Mouse (Mus musculus) brain, embryonic 18.5 days (tissue): ENCODE data around the gene Emc6.

ENCODE experiments used
- DNase-seq: peaks from one replicate; pipeline ENCODE4 v3.0.0-alpha.2; 2012; ENCODE audit warnings: low read depth, low spot score

Emc6 gene

GRCm38 (mm10) chr11:73176608-73177508 is at the start of gene Emc6, which contains the start of gene Tax1bp3:
Gene Emc6, minus strand, starts transcription at chr11:73177037.
Gene Tax1bp3, plus strand, starts transcription at chr11:73177083.
- DNase-seq, result peak; percentile 96

DNA sequence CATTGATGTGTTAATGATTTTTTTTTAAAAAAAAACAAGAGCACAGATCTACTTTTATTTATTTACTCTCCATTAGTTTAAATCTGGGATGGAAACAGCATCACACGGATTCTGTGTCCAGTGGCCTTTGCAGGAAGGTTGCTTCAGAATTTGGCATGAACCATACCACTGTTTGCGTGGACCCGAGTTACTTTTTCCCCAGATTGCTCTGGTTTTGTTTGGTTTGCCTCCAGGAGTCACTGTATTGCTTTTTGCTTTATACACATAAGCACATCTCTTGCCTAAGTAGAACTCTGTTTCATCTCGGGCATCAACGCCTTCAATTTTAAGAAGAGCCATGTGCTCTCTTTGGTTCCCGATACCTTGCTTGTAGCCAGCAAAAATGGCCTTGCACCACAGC is 49.0 kb upstream of the Emc6 start:
- no peak for DNase-seq

- no peak for DNase-seq
Measured at GRCm38 (mm10) chr11:73223966-73224365, 47.1 kb upstream of the Emc6 start.

- DNase-seq, result no peak
Measured at GRCm38 (mm10) chr11:73222846-73223245, 46.0 kb upstream of the Emc6 start.

- no peak for DNase-seq
Measured at GRCm38 (mm10) chr11:73220651-73221050, 43.8 kb upstream of the Emc6 start.

- no peak for DNase-seq
Measured at GRCm38 (mm10) chr11:73219671-73220070, 42.8 kb upstream of the Emc6 start.

- no peak for DNase-seq
Measured at GRCm38 (mm10) chr11:73213956-73214355, 37.1 kb upstream of the Emc6 start.

- no peak for DNase-seq
Measured at GRCm38 (mm10) chr11:73207621-73208020, 30.8 kb upstream of the Emc6 start.

- DNase-seq, result no peak
Measured at GRCm38 (mm10) chr11:73205194-73205593, 28.4 kb upstream of the Emc6 start.

DNA sequence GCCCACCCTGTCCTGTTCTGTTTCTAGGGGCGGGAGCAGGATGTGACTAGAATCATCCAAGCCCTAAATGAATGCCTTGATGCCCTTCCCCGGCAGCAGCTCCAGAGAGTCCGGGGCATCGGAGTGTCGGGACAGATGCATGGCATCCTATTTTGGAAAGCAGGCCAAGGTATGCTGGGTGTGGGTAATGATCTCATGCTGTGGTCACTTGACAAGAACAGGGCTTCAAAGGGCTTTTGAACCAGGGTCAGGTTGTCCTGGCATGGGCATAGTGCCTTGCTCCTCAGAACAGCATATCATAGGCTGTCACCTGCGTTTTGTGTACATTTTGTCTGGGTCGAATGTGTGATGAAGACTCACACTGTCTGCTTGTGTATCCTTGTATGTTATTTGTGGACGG is 27.1 kb upstream of the Emc6 start:
- no peak for DNase-seq

- DNase-seq, result no peak
Measured at GRCm38 (mm10) chr11:73201597-73201996, 24.8 kb upstream of the Emc6 start.

DNA sequence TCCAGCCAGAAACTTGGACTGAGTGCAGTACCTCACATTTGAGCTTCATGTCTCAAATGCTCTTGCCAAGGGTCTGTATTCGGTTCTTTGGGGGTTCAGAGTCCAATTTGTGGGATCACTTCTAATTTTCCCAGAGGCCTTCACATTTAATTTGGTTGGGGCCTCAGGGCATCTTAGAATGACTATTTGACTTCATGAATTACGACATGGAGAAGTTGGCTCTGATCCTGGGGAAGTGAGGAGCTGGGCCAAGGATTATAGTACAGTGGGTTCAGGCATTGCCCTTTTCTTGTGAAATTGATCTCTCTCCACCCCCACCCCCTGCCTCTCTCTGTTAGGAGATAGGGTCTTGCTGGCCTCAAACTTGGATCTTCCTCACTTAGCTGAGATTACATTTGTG is 24.2 kb upstream of the Emc6 start:
- no peak for DNase-seq

DNA sequence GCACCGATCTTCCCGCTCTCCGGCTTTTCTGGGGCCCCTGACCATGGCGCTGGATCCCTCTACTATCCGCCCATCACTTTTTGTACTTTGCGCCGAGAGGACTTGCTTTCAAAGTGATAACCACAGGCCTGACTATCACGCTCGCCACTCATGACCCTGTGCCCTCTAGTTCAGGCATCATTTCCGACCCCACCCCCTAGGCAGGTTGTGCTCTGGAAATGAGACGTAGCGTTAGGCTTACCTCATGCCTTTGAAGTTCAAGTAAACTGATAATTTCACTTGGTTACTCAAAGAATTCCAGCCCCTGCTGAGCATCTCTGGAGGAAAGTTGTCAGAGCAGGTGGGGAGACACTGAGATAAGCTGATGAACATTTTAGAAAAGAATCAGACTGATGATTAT is 23.0 kb upstream of the Emc6 start:
- DNase-seq, result no peak

- DNase-seq, result peak; percentile 89
Measured at GRCm38 (mm10) chr11:73199230-73199712, 22.4 kb upstream of the Emc6 start, which contains the start of gene Shpk. Gene Shpk, plus strand, starts transcription at chr11:73199460.

DNA sequence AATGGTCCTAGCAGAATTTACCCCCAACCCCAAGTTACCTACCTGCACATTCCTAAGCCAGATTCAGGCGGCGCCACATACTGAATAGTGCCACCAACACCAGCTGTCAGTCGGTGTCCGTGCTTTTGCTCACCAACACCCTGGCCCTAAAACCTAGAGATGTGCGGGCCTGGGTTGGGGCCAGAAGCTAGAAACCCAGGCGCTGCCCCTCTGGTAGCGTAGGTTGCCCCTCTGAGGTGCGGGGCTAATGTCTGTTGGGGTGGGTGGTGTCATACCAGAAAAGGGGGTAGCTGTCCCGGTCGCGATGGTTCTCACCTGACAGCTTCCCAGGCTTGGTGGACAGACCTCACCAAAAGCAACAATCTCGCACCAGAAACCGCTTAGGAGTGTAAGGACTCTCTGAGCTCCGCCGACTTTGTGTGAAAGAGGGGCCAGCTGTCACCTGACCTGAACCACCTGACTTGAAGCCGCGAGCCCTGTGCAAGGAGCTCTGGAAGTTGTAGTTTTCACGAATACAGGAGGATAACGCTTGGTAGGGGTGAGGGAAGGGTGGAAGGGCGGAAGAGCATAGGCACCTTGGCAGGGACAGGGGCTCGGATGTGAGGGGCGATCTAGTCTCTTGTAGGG is 21.9 kb upstream of the Emc6 start, which contains the start of gene Ctns:
Gene Ctns (minus strand): TSS at position 440 of the 627 bp plus-strand sequence.
- DNase-seq, result peak; percentile 84

DNA sequence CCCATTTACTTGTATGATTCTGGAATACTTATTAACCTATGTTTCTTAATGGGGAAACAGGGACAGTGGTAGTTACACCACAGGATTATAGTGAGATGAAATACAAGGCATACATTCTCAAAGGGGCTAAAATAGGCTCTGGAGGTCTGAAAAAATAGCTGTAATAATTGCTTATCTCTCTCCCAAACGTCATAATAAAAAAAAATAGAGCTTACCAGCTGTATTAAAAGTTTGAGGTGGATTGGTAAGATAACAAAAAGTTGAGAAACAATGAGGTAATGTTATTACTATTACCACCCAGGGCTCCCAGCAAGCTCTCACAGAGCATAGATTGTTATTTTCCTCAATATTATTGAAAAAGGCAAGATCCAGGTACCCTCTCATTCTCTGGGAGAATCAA is 21.4 kb upstream of the Emc6 start:
- no peak for DNase-seq

- DNase-seq, result no peak
Measured at GRCm38 (mm10) chr11:73194444-73194843, 17.6 kb upstream of the Emc6 start.

DNA sequence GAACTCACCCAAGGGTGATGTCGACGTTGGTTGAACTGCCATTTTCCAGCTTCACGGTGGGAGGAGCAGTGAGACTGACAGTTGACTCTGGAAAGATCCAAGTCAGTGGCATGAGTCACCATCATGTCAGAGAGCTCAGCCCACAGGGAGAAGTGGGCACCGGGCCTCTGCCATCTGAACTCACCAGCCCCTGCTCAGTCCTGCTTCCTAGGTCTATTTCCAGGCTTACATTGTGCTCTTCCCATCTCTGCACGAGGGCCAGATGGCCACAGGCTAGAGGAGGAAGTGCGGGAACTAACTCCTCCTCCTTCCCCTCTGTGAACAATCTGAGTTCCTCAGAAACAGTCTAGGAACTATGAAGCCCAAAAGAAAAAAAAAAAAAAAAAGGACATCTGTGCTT is 16.2 kb upstream of the Emc6 start:
- no peak for DNase-seq

- no peak for DNase-seq
Measured at GRCm38 (mm10) chr11:73187231-73187630, 10.4 kb upstream of the Emc6 start.

- no peak for DNase-seq
Measured at GRCm38 (mm10) chr11:73185872-73186615, 9.2 kb upstream of the Emc6 start.

DNA sequence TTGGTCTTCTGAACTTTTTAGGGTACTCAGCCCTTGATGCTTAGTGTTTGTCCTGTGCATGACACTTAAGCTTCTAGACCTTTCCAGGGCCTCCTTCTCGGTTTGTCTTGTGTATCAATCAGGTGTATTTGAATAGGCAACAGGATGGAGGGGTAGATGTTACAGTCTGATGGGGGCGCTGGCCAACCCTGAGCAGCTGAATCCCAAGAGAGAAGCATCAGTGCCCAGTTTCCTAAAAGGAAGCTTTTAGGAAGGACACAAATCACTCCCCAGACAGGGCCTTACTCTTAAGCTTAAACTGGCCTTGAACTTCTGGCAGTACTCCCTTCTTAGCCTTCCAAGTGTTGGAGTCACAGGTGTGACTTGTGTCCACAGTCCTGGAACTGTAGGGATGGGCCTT is 1.1 kb upstream of the Emc6 start:
- no peak for DNase-seq

- DNase-seq, result no peak
Measured at GRCm38 (mm10) chr11:73177509-73177875, 655 bp upstream of the Emc6 start.
